In genomic region chr2:144332486-144332885, GRCm38 (mm10) we compare ENCODE assay signal across 10 mouse cellular contexts. TPM values are rescaled to one million over a fixed set of nuclear protein-coding genes. Genes with fewer than 3 reads are reported as not detected.
DNase-seq lines count a peak whose midpoint lies in the region; ATAC-seq lines count a peak whose summit lies in the region.
"Had no signal": no experiment of that assay in that cellular context is flagged by ENCODE, and none has a peak within 500 bp of the region (broad histone marks: within the 10 kb centered on the region; RNA-seq: fewer than 3 reads in every experiment).

No protein-coding gene starts in this region.

- 5% methylated on average over 9 of the region's 9 CpGs for WGBS in heart, embryonic 14.5 days
- WGBS in hindbrain, embryonic 15.5 days = 3% methylated on average over 9 of the region's 9 CpGs
- 5% methylated on average over 9 of the region's 9 CpGs for WGBS in midbrain, embryonic 15.5 days

- ATAC-seq in heart, embryonic 14.5 days (ENCODE audit: insufficient number of reproducible peaks, insufficient read depth, low FRiP score, low read depth) = no peak
- no peak for ATAC-seq in hindbrain, embryonic 15.5 days (ENCODE audit: low FRiP score, low read depth)
- no peak for ATAC-seq in midbrain, embryonic 15.5 days (replicated peaks)

- 0 out of 2 replicates have a peak overlapping the region, but pooled peaks have one; percentile 11 for H3K9ac ChIP-seq in heart, embryonic 14.5 days (ENCODE audit: low read length)
- H3K9ac ChIP-seq in hindbrain, embryonic 15.5 days = no peak overlapping the region
- H3K9ac ChIP-seq in midbrain, embryonic 15.5 days = no peak overlapping the region

- peaks cover 4 to 34% of the 10 kb centered on the region in 2 experiments; a peak in 3 of 4 replicates for H3K4me1 ChIP-seq in heart, embryonic 14.5 days (ENCODE audit: control insufficient read depth in 2 of 2, insufficient read depth in 2 of 2, low read length in 2 of 2)
- peaks cover 32% of the 10 kb centered on the region for H3K4me1 ChIP-seq in hindbrain, embryonic 15.5 days (replicated peaks)
- H3K4me1 ChIP-seq in midbrain, embryonic 15.5 days = peaks cover 32% of the 10 kb centered on the region

- no peak for DNase-seq in heart, postnatal 36 days
- peak; percentile 55 for DNase-seq in embryo, embryonic 10.5 days (ENCODE audit: low spot score)
- no peak for DNase-seq in B cell, adult 2 months
- no peak for DNase-seq in cerebellum, postnatal 10 days
- DNase-seq in frontal cortex, postnatal 36 days (ENCODE audit: low spot score in 2 of 2) = no peak

- H3K4me2 ChIP-seq in heart, embryonic 14.5 days (ENCODE audit: low read length) = peak overlapping the region; percentile 99
- H3K4me2 ChIP-seq in hindbrain, embryonic 15.5 days = peak overlapping the region; percentile 96
- peak overlapping the region; percentile 93 for H3K4me2 ChIP-seq in midbrain, embryonic 15.5 days

- H3K27me3 ChIP-seq in heart, embryonic 14.5 days (ENCODE audit: control insufficient read depth, insufficient read depth, low read length) = peaks cover 80% of the 10 kb centered on the region
- peaks cover 77% of the 10 kb centered on the region for H3K27me3 ChIP-seq in hindbrain, embryonic 15.5 days
- peaks cover 73% of the 10 kb centered on the region for H3K27me3 ChIP-seq in midbrain, embryonic 15.5 days (replicated peaks)

- H3K4me3 ChIP-seq in heart, embryonic 14.5 days (ENCODE audit: control insufficient read depth in 1 of 2, insufficient read depth in 1 of 2, low read depth in 1 of 2, low read length in 2 of 2) = peak overlapping the region; percentile 48 to 58; a peak in 3 of 4 replicates
- H3K4me3 ChIP-seq in hindbrain, embryonic 15.5 days = peak overlapping the region; percentile 50
- H3K4me3 ChIP-seq in midbrain, embryonic 15.5 days = peak overlapping the region; percentile 45
- H3K4me3 ChIP-seq: erythroblast, embryonic 14.5 days had no signal

- no peaks in the 10 kb centered on the region for H3K9me3 ChIP-seq in heart, embryonic 14.5 days (ENCODE audit: control insufficient read depth, low read length)
- H3K9me3 ChIP-seq in hindbrain, embryonic 15.5 days = no peaks in the 10 kb centered on the region
- no peaks in the 10 kb centered on the region for H3K9me3 ChIP-seq in midbrain, embryonic 15.5 days

- intact Hi-C loops in heart, postnatal 36 days (cut with DNase I) = no loop called here

- no peaks in the 10 kb centered on the region for H3K36me3 ChIP-seq in heart, embryonic 14.5 days (ENCODE audit: control insufficient read depth, insufficient read depth, low read length)
- no peaks in the 10 kb centered on the region for H3K36me3 ChIP-seq in hindbrain, embryonic 15.5 days
- no peaks in the 10 kb centered on the region for H3K36me3 ChIP-seq in midbrain, embryonic 15.5 days (replicated peaks)

- H3K27ac ChIP-seq in heart, embryonic 14.5 days (replicated peaks in 1 of 2; ENCODE audit: control insufficient read depth in 1 of 2, insufficient read depth in 1 of 2, low read depth in 2 of 2, low read length in 2 of 2) = no peak overlapping the region
- H3K27ac ChIP-seq in hindbrain, embryonic 15.5 days (replicated peaks) = no peak overlapping the region
- no peak overlapping the region for H3K27ac ChIP-seq in midbrain, embryonic 15.5 days

RNA-seq across cellular contexts. Expression of gene Ovol2, which starts 0.5 kb away (rescaled TPM):
- 0.18 TPM in 1 of 2 replicates, not detected in the other for polyA plus RNA-seq in heart, embryonic 14.5 days (2014; fragmentation: Nextera tagmentation; extraction: Ambion mirVana)
- total RNA-seq in heart, postnatal 36 days (2021) = not detected
- not detected in 2 replicates for polyA plus RNA-seq in hindbrain, embryonic 15.5 days (2015; fragmentation: Nextera tagmentation; extraction: Ambion mirVana)
- not detected in 2 replicates for polyA plus RNA-seq in midbrain, embryonic 15.5 days (2015; fragmentation: Nextera tagmentation; extraction: Ambion mirVana)
- total RNA-seq: neutrophil, adult 5-6 weeks had no signal
- polyA plus RNA-seq: erythroblast, embryonic 14.5 days had no signal

RNA-seq across cellular contexts. Expression of gene Kat14, which starts 36.3 kb away (rescaled TPM):
- polyA plus RNA-seq in heart, embryonic 14.5 days (2014; fragmentation: Nextera tagmentation; extraction: Ambion mirVana) = 21.7 and 22.6 TPM in 2 replicates
- 10 to 100 TPM; 22.6 to 23.3 TPM for total RNA-seq in heart, postnatal 36 days (2021)
- polyA plus RNA-seq in hindbrain, embryonic 15.5 days (2015; fragmentation: Nextera tagmentation; extraction: Ambion mirVana) = 27.2 and 28.7 TPM in 2 replicates
- polyA plus RNA-seq in midbrain, embryonic 15.5 days (2015; fragmentation: Nextera tagmentation; extraction: Ambion mirVana) = 29.1 and 30.7 TPM in 2 replicates

RNA-seq across cellular contexts. Expression of gene Pet117, which starts 36.3 kb away (rescaled TPM):
- polyA plus RNA-seq in heart, embryonic 14.5 days (2014; fragmentation: Nextera tagmentation; extraction: Ambion mirVana) = 1.2 TPM in 1 of 2 replicates, not detected in the other
- 10 to 100 TPM in 1 of 2 experiments, 1 to 10 TPM in 1; 9.1 to 10.9 TPM for total RNA-seq in heart, postnatal 36 days (2021)
- 1.5 TPM in 1 of 2 replicates, not detected in the other for polyA plus RNA-seq in hindbrain, embryonic 15.5 days (2015; fragmentation: Nextera tagmentation; extraction: Ambion mirVana)
- 0.51 and 2.9 TPM in 2 replicates for polyA plus RNA-seq in midbrain, embryonic 15.5 days (2015; fragmentation: Nextera tagmentation; extraction: Ambion mirVana)
- total RNA-seq: neutrophil, adult 5-6 weeks had no signal
